Mouse (Mus musculus) kidney, postnatal 14 days (tissue): Measurements from ENCODE around the gene Efcab6.

ENCODE experiments used
- DNase-seq: peaks from one replicate; pipeline ENCODE4 v3.0.0; 2022; ENCODE audit warnings: mixed read lengths

Gene Efcab6

DNA sequence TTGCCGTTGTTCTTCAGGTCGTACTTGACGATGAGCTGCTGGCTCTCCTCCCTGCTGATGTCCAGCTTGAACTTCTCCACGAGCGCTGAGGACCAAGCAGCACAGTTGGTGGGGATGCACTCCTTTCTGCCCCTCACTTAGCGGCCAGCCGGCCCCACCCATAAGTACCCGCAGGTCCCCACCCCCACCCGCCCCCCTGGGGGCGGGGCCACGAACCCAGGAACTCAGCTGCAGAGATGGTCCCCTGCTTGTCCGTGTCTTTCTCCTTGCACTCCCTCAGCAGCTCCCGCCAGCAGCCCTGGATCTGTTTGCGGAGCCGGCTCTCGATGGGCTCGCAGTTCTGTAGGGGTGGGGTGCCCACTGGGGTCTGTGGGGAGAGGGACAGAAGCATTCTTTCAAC, 194.2 kb downstream of the Efcab6 start:
- DNase-seq: peak; percentile 7

DNA sequence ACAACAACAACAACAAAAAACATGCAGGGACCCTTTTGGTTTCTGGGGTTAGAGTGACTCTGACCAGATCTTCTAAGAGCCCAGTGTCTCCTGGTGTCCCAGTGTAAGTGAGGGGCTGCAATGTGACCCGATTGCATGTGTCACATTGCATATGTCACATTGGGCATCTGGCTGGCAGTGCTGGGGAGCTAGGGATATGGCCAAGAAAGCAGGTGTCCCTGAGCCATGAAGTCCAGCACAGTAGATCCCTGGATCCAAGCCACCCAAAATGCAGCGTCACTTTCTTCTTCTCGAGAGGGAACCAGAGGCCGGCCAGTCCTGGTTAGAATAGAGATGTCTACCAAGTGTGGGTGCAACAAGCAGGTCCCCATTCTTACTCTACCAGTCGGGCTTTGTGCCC, 199.6 kb downstream of the Efcab6 start:
- DNase-seq: no peak

DNA sequence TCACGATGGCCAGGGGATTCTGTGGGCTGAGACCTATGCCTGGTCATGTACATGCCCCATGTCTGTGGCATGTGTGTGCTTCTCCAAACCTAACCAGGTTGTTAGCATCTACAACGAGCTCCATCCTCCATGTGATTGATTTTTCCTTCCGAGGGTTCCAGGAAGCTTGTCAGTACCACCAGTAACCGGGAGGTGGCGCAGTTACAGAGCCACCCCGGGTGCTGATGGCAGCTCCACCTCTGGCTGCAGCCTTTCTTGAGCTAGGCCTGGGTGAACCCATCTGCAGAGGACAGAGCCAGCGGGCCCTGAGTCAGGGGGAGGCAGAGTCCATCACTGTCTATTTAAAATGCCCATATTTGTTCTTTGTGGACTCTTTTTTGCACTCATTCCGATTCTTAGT, 208.1 kb downstream of the Efcab6 start:
- peak; percentile 63 for DNase-seq

DNA sequence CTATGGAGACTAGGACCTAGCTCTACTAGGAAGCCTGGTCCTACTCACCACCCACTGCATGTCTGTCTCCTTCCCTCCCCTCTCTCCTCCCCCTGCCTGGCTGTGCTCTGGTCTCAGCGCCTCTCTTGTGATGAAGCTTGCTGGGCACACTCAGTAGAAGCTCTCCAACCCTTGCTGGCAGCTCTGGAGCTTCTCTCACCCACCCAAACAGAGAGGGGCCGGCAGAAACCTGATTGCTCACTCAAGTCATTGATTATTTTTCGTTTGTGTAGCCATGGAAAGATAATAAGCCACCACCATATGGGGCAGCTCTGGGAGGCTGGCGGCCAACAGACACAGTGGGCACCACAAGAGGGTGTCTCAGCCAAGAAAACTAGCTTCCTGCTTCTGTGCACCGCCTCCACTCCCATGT, 211.8 kb downstream of the Efcab6 start:
- no peak for DNase-seq

DNA sequence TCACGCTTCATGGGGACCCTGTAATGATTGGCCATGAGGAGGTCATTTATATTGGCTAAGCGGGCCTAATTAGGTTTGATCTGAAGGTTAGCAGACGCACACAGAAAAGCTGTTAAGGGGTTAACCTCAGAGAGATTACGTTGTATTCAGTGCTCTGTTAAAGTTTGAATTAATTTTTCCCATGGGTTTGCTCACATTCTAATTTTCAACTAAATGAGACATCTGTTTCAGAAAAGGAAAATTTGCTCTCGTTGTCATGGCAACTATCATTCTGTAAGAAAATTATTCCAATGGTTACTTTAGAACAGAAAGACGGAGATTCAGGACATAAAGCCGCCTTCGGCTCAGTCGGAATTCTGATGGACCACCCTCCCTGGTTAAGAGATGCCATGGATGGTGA, 217.0 kb downstream of the Efcab6 start:
- DNase-seq: no peak

DNA sequence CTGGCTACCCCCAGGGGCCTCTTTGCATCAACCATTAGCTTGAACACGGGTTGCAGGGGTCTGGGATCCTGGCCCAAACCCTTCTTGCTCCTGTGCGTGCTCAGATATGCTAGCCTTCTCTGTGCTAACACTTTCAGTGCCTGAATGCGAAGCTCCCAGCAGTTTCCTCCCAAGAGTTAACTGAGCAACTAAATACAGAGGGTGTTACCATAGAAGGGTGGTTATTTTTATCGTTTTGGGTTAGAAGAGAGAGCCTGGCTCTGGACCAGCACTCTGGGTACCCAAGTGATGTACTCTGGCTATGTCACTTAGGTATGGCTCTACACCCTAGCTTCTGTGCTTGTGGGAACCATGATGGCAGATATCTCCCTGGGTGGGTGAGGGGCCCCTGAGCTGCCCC, 217.7 kb downstream of the Efcab6 start:
- DNase-seq: no peak

DNA sequence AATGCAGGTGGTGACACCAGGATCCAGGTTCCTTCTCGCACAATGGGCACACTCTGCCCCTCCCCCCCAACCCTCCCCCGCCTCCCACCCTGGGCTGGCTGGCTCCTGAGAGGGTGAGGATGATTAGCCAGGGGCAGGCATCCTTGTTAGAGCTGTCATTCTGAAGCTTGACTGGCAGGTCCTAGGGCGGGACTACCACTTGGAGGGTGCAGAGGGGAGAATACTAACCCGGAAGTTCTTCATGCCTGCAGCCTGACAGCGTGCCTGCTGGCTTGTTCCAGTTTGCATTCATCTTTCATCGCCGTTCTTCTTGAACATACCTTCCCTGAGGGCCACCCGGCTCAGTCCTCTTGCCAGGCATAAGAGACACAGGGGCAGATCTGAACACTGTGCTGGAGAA, 218.6 kb downstream of the Efcab6 start:
- no peak for DNase-seq

DNA sequence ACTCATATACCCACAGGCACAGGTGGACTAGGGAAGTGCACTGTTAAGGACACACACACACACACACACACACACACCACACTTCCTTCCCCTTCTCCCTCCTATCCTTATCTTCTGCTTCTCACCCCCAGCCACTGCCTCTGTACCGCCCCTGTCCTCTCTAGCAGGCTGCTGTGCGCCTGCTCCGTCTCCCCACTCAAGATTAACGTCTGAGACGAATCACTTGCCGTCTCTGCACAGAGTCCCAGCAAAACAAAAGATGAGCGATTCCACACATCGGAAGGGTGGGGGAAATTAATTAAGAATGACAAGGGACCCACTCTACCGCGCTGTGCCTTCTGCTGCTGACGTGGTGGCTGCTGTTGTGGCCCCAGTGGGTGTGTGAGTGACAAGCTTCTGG, 219.4 kb downstream of the Efcab6 start:
- DNase-seq: no peak

DNA sequence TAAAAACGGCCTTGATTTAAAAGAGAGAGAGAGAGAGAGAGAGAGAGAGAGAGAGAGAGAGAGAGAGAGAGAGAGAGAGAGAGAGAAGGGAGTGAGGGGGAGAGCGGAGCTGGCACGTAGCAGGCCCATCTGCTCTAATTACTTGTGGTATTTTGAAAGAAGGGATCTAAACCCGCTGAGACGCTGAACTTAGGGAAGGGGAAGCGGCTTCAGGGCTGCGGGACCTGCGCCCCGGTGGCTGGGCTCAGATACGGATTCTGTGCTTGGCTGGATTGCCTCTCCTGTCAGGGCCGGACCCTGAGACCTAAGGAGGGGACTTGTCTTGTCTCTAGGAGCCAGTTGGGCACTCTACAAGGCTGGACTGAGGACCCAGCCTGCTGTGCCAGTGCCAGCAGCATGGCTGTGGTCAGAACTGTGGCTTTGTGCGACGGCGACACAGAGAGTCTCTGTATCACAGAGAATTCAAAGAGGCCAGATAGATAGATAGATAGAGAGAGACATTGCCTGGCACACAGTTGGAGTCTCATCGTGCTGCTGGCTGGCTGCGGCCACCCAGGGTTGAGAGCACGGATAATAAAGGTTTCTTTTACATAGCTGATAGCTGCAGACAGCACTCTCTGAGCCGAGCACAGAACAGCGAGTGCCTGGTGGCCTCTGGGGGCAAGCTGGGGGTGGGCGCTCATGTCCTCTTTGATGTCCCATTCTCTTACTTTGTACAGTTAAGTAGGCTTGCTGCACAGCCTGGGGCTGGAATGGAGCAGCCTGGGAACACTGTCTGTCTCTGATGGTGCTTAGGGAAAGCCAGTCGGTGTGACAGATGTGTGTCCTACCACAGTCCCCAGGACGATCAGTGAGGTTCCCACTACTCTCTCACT, 222.0 kb downstream of the Efcab6 start:
- DNase-seq: no peak

DNA sequence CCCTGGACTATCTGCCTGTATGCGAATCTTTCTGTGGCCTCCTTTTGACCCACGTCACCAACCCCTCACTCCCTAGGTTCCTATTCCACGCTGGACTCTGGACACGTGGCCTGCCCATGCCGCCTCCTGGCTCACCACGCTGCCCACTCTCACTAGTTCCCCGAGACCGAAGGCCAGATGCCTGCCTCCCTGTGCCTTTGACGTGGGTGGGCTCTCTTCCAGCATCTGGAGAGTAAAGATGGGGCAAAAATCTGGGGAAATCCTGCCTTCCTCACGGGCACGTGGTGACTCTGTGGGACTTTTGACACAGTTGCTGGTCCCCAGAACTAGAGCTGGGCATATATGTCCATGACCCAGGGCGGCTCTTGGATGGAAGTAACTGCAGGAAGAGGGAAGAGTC, 222.8 kb downstream of the Efcab6 start:
- DNase-seq: no peak

DNA sequence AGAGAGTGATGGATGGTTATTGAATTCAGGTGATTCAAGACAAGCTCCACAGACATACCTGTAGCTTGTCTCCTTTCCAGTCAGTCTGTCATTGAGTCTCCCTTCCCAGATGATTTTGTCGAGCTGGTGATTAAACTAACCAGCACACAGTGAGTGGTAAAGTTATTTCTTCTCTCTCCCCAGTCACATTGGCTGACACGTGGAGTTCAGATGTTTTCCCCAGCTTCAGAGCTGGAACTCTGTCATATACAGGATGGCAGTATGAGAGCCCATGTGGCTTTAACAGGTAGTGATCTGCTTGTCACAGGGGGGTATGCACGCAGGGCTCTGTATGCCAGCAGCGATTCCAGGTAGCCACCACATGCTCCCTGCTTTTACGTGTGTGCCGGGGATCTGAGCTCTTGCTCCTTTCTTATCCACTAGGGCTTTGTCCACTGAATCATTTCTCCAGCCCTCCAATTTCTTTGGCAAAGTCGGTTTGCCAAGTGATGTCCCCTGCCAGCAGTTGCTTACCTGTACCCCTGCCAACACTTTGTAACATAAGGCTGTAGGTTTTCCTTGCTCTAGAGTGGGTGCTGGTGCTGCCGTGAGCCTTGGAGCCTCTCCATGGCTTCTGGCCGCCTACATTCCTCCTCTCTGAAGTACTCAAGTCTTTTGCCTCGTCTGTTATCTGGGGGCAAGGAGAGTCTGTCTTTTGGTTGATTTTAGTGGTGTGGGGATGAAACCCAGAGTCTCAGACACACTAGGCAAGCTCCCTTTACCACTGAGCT, 224.0 kb downstream of the Efcab6 start:
- no peak for DNase-seq

DNA sequence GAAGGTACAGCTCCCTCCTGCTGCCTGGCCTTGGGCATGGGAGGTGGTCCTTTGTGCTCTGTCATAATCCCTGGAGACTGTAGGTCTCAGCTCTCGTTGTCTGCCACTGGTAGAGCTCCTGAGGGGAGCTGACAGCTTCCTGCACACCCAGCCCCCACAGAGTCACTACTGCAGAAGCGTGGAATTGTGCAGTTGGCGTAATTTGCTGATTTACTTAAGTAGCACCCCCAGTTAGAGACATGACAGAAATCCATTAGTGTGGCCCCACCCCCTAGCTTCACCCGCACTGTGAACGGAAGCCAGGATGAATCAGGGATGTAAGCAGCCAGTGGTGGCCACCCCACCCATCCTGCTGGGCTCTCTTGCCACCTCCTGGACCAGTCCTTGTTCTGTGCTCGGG, 232.9 kb downstream of the Efcab6 start:
- no peak for DNase-seq

DNA sequence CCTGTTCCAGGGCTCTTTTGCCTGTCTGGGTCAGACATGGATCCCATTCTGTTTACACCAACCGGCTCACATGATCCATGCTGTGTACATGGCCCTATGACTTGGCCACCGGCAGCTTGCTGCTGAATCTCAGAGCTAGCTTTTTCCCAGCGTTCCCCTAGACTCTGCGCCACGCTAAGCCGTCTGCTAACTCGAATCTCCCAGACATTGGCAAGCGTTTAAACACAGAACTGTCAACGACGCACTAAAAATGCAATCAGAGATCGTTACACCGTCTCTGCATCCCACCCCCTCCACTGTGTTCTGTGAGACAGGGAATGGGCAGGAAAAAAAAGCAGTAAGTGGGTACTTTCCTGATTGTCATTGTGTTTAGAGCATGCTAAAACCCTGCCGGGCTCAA, 236.0 kb downstream of the Efcab6 start:
- no peak for DNase-seq

DNA sequence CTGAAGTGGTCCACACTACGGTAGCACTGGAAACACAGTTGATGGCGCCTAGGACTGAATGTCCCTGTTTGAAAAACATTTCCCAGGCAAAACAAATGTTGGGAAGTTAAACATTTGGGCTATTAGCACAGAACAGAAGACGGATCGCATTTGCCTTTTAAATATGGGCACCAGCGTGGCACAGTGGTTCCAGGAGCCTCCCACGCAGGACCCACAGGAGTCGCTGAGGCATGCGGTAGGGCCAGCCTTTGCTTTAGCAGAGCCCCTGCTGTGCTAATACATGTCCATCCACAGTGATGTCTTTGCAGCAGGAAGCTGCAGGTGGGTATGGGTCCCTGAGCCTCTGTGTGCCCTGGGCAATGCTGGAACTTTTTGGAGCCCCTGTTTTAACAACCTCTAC, 237.2 kb downstream of the Efcab6 start:
- no peak for DNase-seq
